9 mouse cellular contexts compared by ENCODE assay signal in genomic region chr10:130536101-130536500, GRCm38 (mm10). TPM values are rescaled to one million over a fixed set of nuclear protein-coding genes. Genes with fewer than 3 reads are reported as not detected.
DNase-seq lines count a peak whose midpoint lies in the region; ATAC-seq and TF ChIP-seq lines count a peak whose summit lies in the region.
"Had no signal": no experiment of that assay in that cellular context is flagged by ENCODE, and none has a peak within 500 bp of the region (broad histone marks: within the 10 kb centered on the region; RNA-seq: fewer than 3 reads in every experiment).

No protein-coding gene starts in this region.

- DNase-seq in gastrocnemius, adult 2 months = no peak
- no peak for DNase-seq in gastrocnemius, postnatal 10 days
- DNase-seq in A20 (ENCODE audit: low read depth, low spot score) = peak; percentile 69
- peak; percentile 20 for DNase-seq in T-cell, adult 2 months (ENCODE audit: low spot score)
- DNase-seq in liver, postnatal 0 days = no peak
- DNase-seq in frontal cortex, adult 2 months (ENCODE audit: extremely low spot score in 1 of 2, low spot score in 1 of 2) = no peak

- H3K27me3 ChIP-seq in liver, postnatal 0 days (ENCODE audit: insufficient read depth, low read length) = no peaks in the 10 kb centered on the region
- no peaks in the 10 kb centered on the region for H3K27me3 ChIP-seq in forebrain, embryonic 15.5 days

- no peaks in the 10 kb centered on the region for H3K4me1 ChIP-seq in liver, postnatal 0 days (ENCODE audit: insufficient read depth)
- no peaks in the 10 kb centered on the region for H3K4me1 ChIP-seq in forebrain, embryonic 15.5 days

- no peak overlapping the region for H3K9ac ChIP-seq in liver, postnatal 0 days (replicated peaks)
- H3K9ac ChIP-seq in forebrain, embryonic 15.5 days (replicated peaks) = no peak overlapping the region

- no peaks in the 10 kb centered on the region for H3K9me3 ChIP-seq in liver, postnatal 0 days (ENCODE audit: low read length)
- H3K9me3 ChIP-seq in forebrain, embryonic 15.5 days = no peaks in the 10 kb centered on the region

- no peak overlapping the region for H3K27ac ChIP-seq in gastrocnemius, adult 2 months
- H3K27ac ChIP-seq in liver, postnatal 0 days (ENCODE audit: low read depth) = no peak overlapping the region
- no peak overlapping the region for H3K27ac ChIP-seq in forebrain, embryonic 15.5 days (replicated peaks)

- WGBS in liver, postnatal 0 days (ENCODE audit: insufficient replicate concordance) = 65% methylated on average over 3 of the region's 3 CpGs
- 68% methylated on average over 3 of the region's 3 CpGs for whole genome bisulfite sequencing in forebrain, embryonic 15.5 days

- no peak overlapping the region for H3K4me3 ChIP-seq in gastrocnemius, adult 2 months
- H3K4me3 ChIP-seq in liver, postnatal 0 days (ENCODE audit: low read depth, low read length) = no peak overlapping the region
- no peak overlapping the region for H3K4me3 ChIP-seq in forebrain, embryonic 15.5 days

- no peaks in the 10 kb centered on the region for H3K36me3 ChIP-seq in liver, postnatal 0 days (replicated peaks; ENCODE audit: insufficient read depth, low read length)
- no peaks in the 10 kb centered on the region for H3K36me3 ChIP-seq in forebrain, embryonic 15.5 days

- H3K4me2 ChIP-seq in liver, postnatal 0 days (ENCODE audit: low read depth, low read length) = no peak overlapping the region
- no peak overlapping the region for H3K4me2 ChIP-seq in forebrain, embryonic 15.5 days (replicated peaks)

- no peak for ATAC-seq in liver, postnatal 0 days
- no peak for ATAC-seq in forebrain, embryonic 15.5 days (replicated peaks)
- no peak for ATAC-seq in monocyte, adult 5-6 weeks (replicated peaks; ENCODE audit: insufficient number of reproducible peaks, low FRiP score, low TSS enrichment, poor library complexity, severe bottlenecking)

- peak; percentile 17; the same call in 1 of the 2 replicates for TF ChIP-seq CTCF in gastrocnemius, adult 2 months (IDR thresholded peaks at IDR 0.05)
- TF ChIP-seq CTCF in liver, postnatal 0 days (IDR thresholded peaks at IDR 0.05; ENCODE audit: low read depth) = peak; percentile 40

- TF ChIP-seq EP300 in liver, postnatal 0 days (IDR thresholded peaks at IDR 0.05; ENCODE audit: low read depth) = no peak

- intact Hi-C loops in gastrocnemius, adult 2 months (cut with DNase I) = no loop called here

RNA-seq across cellular contexts. Expression of gene Vmn2r87, which starts 38.9 kb away (rescaled TPM):
- total RNA-seq in gastrocnemius, adult 2 months (2021) = not detected
- not detected for total RNA-seq in gastrocnemius, postnatal 10 days (2021)
- not detected in 2 replicates for polyA plus RNA-seq in liver, postnatal 0 days (2015; fragmentation: Nextera tagmentation; extraction: Ambion mirVana)
- polyA plus RNA-seq in forebrain, embryonic 15.5 days (2015; fragmentation: Nextera tagmentation; extraction: Ambion mirVana) = not detected in 2 replicates
- 1.1 and 1.3 TPM in 2 replicates for polyA plus RNA-seq in frontal cortex, adult 2 months (2012; rRNA removed)
- not detected in 3 replicates for total RNA-seq in monocyte, adult 5-6 weeks (2017)
- polyA plus RNA-seq: large intestine, adult 2 months had no signal

Comparison
In these comparisons a context has a peak if more than half of its experiments do, and no peak if none do; other contexts are left out.
1. DNase-seq: peak in A20 (single experiment) and T-cell, adult 2 months (single experiment); none in gastrocnemius, adult 2 months (single experiment), gastrocnemius, postnatal 10 days (single experiment), liver, postnatal 0 days (single experiment) and frontal cortex, adult 2 months (0 of 2).